Mouse (Mus musculus): ENCODE data around the gene Cgnl1.

DNA sequence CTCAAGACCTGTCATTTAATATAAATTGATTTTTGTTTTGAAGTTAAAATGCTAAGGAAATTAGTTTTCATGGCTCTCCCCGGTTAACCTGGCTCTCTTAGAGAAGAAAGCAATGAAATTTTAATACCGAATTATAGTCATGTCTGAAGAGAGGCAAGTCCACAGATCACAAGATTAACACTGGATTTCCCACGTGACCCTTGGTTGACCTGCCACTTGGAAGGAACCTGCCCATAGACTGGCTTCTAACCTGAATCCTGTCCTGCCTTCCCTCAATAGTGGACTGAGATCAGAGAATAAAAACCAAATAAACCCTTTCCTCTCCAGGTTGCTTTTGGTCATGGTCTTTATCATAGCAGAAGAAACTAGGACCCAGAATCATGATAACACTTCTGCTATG, 73.3 kb downstream of the Cgnl1 start:
- TF ChIP-seq CTCF (conservative IDR thresholded peaks at IDR 0.05 in 1 of 2, IDR thresholded peaks at IDR 0.05 in 1 of 2; ENCODE audit: low read depth in 2 of 2, low read length in 2 of 2): no peak
- no peak for TF ChIP-seq MAFK (IDR thresholded peaks at IDR 0.05; ENCODE audit: insufficient replicate concordance, low read length)
- TF ChIP-seq EP300 (IDR thresholded peaks at IDR 0.05; ENCODE audit: low read length): no peak
- no peak for TF ChIP-seq ZNF384 (IDR thresholded peaks at IDR 0.05; ENCODE audit: low read depth, low read length)
- TF ChIP-seq USF1 (IDR thresholded peaks at IDR 0.05; ENCODE audit: low read depth, low read length): no peak
- TF ChIP-seq HCFC1 (IDR thresholded peaks at IDR 0.05; ENCODE audit: low read depth, low read length): no peak
- no peak for TF ChIP-seq GABPA (IDR thresholded peaks at IDR 0.05; ENCODE audit: insufficient replicate concordance, low read depth, low read length)
- no peak for TF ChIP-seq TBP (conservative IDR thresholded peaks at IDR 0.05; ENCODE audit: low read depth, low read length)
